Mouse (Mus musculus) adrenal gland, adult (tissue): ENCODE results near the gene Arsb.

Source experiments
- DNase-seq, 2 experiments: peaks; one replicate each; pipeline ENCODE4 v3.0.0; 2022 to 2023; ENCODE audit warnings: low spot score in 1 of 2; ENCODE audit not compliant: inconsistent age in 2 of 2

The Arsb gene

GRCm38 (mm10) chr13:93771588-93772278, at the start of gene Arsb:
TSS of gene Arsb (plus strand) at chr13:93771630.
- peak; percentile 91 to 97 for DNase-seq

GRCm38 (mm10) chr13:93721916-93722315, 49.5 kb upstream of the Arsb start:
- DNase-seq = no peak

GRCm38 (mm10) chr13:93723455-93723854, 48.0 kb upstream of the Arsb start:
- DNase-seq = no peak

- peak in 1 of 2 experiments; percentile 38 for DNase-seq
Measured at GRCm38 (mm10) chr13:93724206-93724605, 47.2 kb upstream of the Arsb start.

- no peak for DNase-seq
Measured at GRCm38 (mm10) chr13:93735131-93735636, 36.2 kb upstream of the Arsb start.

- DNase-seq = no peak
Measured at GRCm38 (mm10) chr13:93744118-93744517, 27.3 kb upstream of the Arsb start.

- no peak for DNase-seq
Measured at GRCm38 (mm10) chr13:93752597-93753400, 18.6 kb upstream of the Arsb start.

GRCm38 (mm10) chr13:93755084-93755483, 16.3 kb upstream of the Arsb start:
- DNase-seq = no peak

- DNase-seq = no peak
Measured at GRCm38 (mm10) chr13:93756674-93757073, 14.8 kb upstream of the Arsb start.

- DNase-seq = no peak
Measured at GRCm38 (mm10) chr13:93757514-93757913, 13.9 kb upstream of the Arsb start.

- no peak for DNase-seq
Measured at GRCm38 (mm10) chr13:93758149-93758898, 13.1 kb upstream of the Arsb start.

GRCm38 (mm10) chr13:93761831-93762230, 9.6 kb upstream of the Arsb start:
- DNase-seq = no peak

GRCm38 (mm10) chr13:93762879-93763278, 8.6 kb upstream of the Arsb start:
- no peak for DNase-seq

- DNase-seq = no peak
Measured at GRCm38 (mm10) chr13:93764321-93764973, 7.0 kb upstream of the Arsb start.

- no peak for DNase-seq
Measured at GRCm38 (mm10) chr13:93771031-93771587, 321 bp upstream of the Arsb start.

- DNase-seq = no peak
Measured at GRCm38 (mm10) chr13:93772279-93772636, 828 bp downstream of the Arsb start.

GRCm38 (mm10) chr13:93772861-93773260, 1.4 kb downstream of the Arsb start:
- DNase-seq = no peak

GRCm38 (mm10) chr13:93773704-93774315, 2.4 kb downstream of the Arsb start:
- no peak for DNase-seq

- peak in 1 of 2 experiments; percentile 32 for DNase-seq
Measured at GRCm38 (mm10) chr13:93782823-93783222, 11.4 kb downstream of the Arsb start.

- DNase-seq = no peak
Measured at GRCm38 (mm10) chr13:93785329-93785728, 13.9 kb downstream of the Arsb start.
